Mouse (Mus musculus): ENCODE measurements around the gene Sptssa. TPM values are rescaled to one million over a fixed set of nuclear protein-coding genes. Genes with fewer than 3 reads are reported as not detected.

Sptssa gene
- polyA plus RNA-seq, 1 experiment from 2014 or later, result 125 TPM

DNA sequence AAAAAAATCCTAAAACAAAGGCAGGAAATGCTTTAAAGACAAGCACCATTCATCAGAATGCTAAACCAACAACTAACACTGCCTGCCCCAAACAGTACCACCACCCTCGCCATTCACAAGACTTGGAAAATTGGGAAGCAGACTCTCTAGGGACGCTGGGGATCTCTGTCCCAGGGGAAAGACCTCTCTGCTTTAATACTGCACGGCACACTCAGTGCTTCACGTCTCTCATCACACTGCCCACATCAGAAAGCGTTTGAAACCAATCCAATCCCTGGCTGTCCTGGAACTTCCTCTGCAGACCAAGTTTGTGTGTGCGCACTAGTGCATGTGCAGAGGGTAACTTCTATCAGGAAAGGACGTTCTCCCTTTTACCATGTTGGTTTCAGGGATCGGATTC is 4.6 kb downstream of the Sptssa start:
- 56% methylated on average over 8 of the region's 8 CpGs for WGBS (ENCODE audit: insufficient replicate concordance)
- no peaks in the 10 kb centered on the region for H3K27me3 ChIP-seq (ENCODE audit: control insufficient read depth, insufficient read depth, low read length)
- no peak overlapping the region for H3K27ac ChIP-seq (ENCODE audit: low read depth, low read length)
- ATAC-seq (replicated peaks; ENCODE audit: insufficient number of reproducible peaks, low FRiP score, low TSS enrichment), result no peak
- H3K9ac ChIP-seq (ENCODE audit: low read depth, low read length), result no peak overlapping the region
- no peaks in the 10 kb centered on the region for H3K36me3 ChIP-seq (ENCODE audit: control insufficient read depth, insufficient read depth, low read length)
- 0 out of 2 replicates have a peak overlapping the region, but pooled peaks have one; percentile 1 for H3K4me2 ChIP-seq
- peaks cover 18% of the 10 kb centered on the region for H3K4me1 ChIP-seq (ENCODE audit: control insufficient read depth, insufficient read depth, low read length)
- H3K4me3 ChIP-seq (ENCODE audit: low read depth, low read length), result no peak overlapping the region
- no peaks in the 10 kb centered on the region for H3K9me3 ChIP-seq (replicated peaks; ENCODE audit: control insufficient read depth, low read length)

GRCm38 (mm10) chr12:54651158-54651557 is 5.2 kb downstream of the Sptssa start:
- Histone ChIP-seq H3K4me3 (ENCODE audit: low read depth, low read length) (no peak overlapping the region), H3K36me3 (ENCODE audit: control insufficient read depth, insufficient read depth, low read length) (no peaks in the 10 kb centered on the region), H3K4me1 (ENCODE audit: control insufficient read depth, insufficient read depth, low read length) (peaks cover 18% of the 10 kb centered on the region), H3K9ac (ENCODE audit: low read depth, low read length) (no peak overlapping the region), H3K27me3 (ENCODE audit: control insufficient read depth, insufficient read depth, low read length) (no peaks in the 10 kb centered on the region), H3K27ac (ENCODE audit: low read depth, low read length) (no peak overlapping the region), H3K4me2 (no peak overlapping the region), H3K9me3 (replicated peaks; ENCODE audit: control insufficient read depth, low read length) (no peaks in the 10 kb centered on the region)
- WGBS (ENCODE audit: insufficient replicate concordance), result 80% methylated on average over 1 of the region's 1 CpGs
- ATAC-seq (replicated peaks; ENCODE audit: insufficient number of reproducible peaks, low FRiP score, low TSS enrichment), result no peak

DNA sequence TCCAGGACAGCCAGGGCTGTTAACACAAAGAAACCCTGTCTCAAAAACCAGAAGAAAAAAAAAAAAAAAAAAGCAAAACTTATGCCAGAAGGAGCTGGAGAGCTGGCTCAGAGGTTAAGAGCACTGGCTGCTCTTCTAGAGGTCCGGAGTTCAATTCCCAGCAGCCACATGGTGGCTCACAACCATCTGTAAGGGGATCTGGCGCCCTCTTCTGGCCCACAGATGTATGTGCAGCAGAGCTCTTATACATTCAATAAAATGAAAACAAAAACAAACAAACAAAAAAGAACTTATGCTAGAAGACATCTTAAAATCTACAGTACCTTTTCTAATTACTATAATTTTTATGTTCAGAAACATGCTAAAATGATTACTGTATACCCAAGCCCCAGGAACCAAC is 11.4 kb downstream of the Sptssa start:
- 72% methylated on average over 2 of the region's 2 CpGs for whole genome bisulfite sequencing (ENCODE audit: insufficient replicate concordance)
- no peaks in the 10 kb centered on the region for H3K36me3 ChIP-seq (ENCODE audit: control insufficient read depth, insufficient read depth, low read length)

DNA sequence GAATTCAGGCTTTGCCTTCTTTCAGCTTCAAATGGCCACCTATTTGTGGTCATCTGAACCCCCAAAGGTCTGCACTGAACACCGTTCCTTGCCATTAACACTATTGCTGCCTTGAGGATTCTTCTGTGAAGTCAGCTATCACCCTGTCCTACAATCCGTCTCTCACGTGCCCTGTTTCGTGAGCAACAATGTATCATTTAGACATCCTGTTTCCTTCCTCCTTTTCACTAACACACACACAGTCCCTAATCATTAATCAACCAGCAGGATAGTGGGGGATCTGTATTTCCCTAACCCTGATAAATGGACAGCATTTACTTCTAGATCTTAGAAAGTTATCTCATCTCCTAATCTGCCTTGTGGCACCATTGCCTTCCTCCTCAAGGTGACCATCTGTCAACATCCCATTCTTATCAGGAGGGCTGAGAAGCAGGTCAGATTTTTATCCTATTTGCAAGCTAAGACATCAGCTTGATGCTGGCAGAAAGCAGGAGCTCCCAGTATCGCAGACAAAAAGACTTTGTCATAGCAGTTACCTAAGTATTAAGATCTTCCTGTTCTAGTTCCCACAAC is 13.0 kb downstream of the Sptssa start:
- H3K36me3 ChIP-seq (ENCODE audit: control insufficient read depth, insufficient read depth, low read length), result no peaks in the 10 kb centered on the region
- no peak overlapping the region for H3K27ac ChIP-seq (ENCODE audit: low read depth, low read length)
- no peaks in the 10 kb centered on the region for H3K4me1 ChIP-seq (ENCODE audit: control insufficient read depth, insufficient read depth, low read length)
- ATAC-seq (replicated peaks; ENCODE audit: insufficient number of reproducible peaks, low FRiP score, low TSS enrichment), result no peak
- H3K9me3 ChIP-seq (replicated peaks; ENCODE audit: control insufficient read depth, low read length), result no peaks in the 10 kb centered on the region
- 46% methylated on average over 5 of the region's 5 CpGs for WGBS (ENCODE audit: insufficient replicate concordance)
- no peak overlapping the region for H3K4me3 ChIP-seq (ENCODE audit: low read depth, low read length)
- H3K4me2 ChIP-seq, result no peak overlapping the region
- H3K27me3 ChIP-seq (ENCODE audit: control insufficient read depth, insufficient read depth, low read length), result no peaks in the 10 kb centered on the region
- no peak overlapping the region for H3K9ac ChIP-seq (ENCODE audit: low read depth, low read length)

More for the DNA sequence above, 11.4 kb downstream of the Sptssa start:
- H3K4me3 ChIP-seq (ENCODE audit: low read depth, low read length), result no peak overlapping the region
- no peaks in the 10 kb centered on the region for H3K27me3 ChIP-seq (ENCODE audit: control insufficient read depth, insufficient read depth, low read length)
- no peaks in the 10 kb centered on the region for H3K9me3 ChIP-seq (replicated peaks; ENCODE audit: control insufficient read depth, low read length)
- no peaks in the 10 kb centered on the region for H3K4me1 ChIP-seq (ENCODE audit: control insufficient read depth, insufficient read depth, low read length)
- H3K27ac ChIP-seq (ENCODE audit: low read depth, low read length), result no peak overlapping the region
- no peak overlapping the region for H3K4me2 ChIP-seq
- no peak for ATAC-seq (replicated peaks; ENCODE audit: insufficient number of reproducible peaks, low FRiP score, low TSS enrichment)
- H3K9ac ChIP-seq (ENCODE audit: low read depth, low read length), result no peak overlapping the region

DNA sequence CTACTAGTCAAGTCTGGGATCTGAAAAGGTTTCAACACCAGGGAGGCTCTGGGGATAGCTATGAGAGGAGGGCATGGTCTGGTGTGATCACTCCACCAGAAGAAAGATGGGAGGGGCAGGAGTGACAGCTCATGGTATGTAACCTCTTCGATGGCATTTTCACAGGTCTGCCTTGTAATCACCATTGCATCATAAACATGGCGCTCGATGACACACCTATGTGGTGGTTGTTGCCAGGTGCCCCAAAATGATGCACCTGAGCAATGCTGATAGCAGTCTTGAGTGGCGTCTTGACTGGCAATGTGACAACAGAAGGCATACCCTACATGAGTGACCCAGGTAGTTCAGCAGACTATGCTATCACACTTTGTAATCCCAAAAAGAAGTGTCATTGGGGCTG is 15.0 kb downstream of the Sptssa start:
- no peak for ATAC-seq (replicated peaks; ENCODE audit: insufficient number of reproducible peaks, low FRiP score, low TSS enrichment)
- H3K27me3 ChIP-seq (ENCODE audit: control insufficient read depth, insufficient read depth, low read length), result no peaks in the 10 kb centered on the region
- no peaks in the 10 kb centered on the region for H3K36me3 ChIP-seq (ENCODE audit: control insufficient read depth, insufficient read depth, low read length)
- H3K4me3 ChIP-seq (ENCODE audit: low read depth, low read length), result no peak overlapping the region
- H3K4me2 ChIP-seq, result no peak overlapping the region
- H3K27ac ChIP-seq (ENCODE audit: low read depth, low read length), result no peak overlapping the region
- WGBS (ENCODE audit: insufficient replicate concordance), result 89% methylated on average over 4 of the region's 4 CpGs
- no peaks in the 10 kb centered on the region for H3K4me1 ChIP-seq (ENCODE audit: control insufficient read depth, insufficient read depth, low read length)
- no peaks in the 10 kb centered on the region for H3K9me3 ChIP-seq (replicated peaks; ENCODE audit: control insufficient read depth, low read length)
- no peak overlapping the region for H3K9ac ChIP-seq (ENCODE audit: low read depth, low read length)

- 84% methylated on average over 6 of the region's 6 CpGs for whole genome bisulfite sequencing (ENCODE audit: insufficient replicate concordance)
- H3K9ac ChIP-seq (ENCODE audit: low read depth, low read length), result no peak overlapping the region
- no peak overlapping the region for H3K4me2 ChIP-seq
- H3K27me3 ChIP-seq (ENCODE audit: control insufficient read depth, insufficient read depth, low read length), result no peaks in the 10 kb centered on the region
- no peaks in the 10 kb centered on the region for H3K36me3 ChIP-seq (ENCODE audit: control insufficient read depth, insufficient read depth, low read length)
- no peak overlapping the region for H3K27ac ChIP-seq (ENCODE audit: low read depth, low read length)
- no peaks in the 10 kb centered on the region for H3K9me3 ChIP-seq (replicated peaks; ENCODE audit: control insufficient read depth, low read length)
- H3K4me3 ChIP-seq (ENCODE audit: low read depth, low read length), result no peak overlapping the region
- no peak for ATAC-seq (replicated peaks; ENCODE audit: insufficient number of reproducible peaks, low FRiP score, low TSS enrichment)
- no peaks in the 10 kb centered on the region for H3K4me1 ChIP-seq (ENCODE audit: control insufficient read depth, insufficient read depth, low read length)
These were observed 16.1 kb downstream of the Sptssa start for GRCm38 (mm10) chr12:54640259-54640658.

- WGBS (ENCODE audit: insufficient replicate concordance), result 74% methylated on average over 1 of the region's 1 CpGs
- ATAC-seq (replicated peaks; ENCODE audit: insufficient number of reproducible peaks, low FRiP score, low TSS enrichment), result no peak
- H3K9me3 ChIP-seq (replicated peaks; ENCODE audit: control insufficient read depth, low read length), result no peaks in the 10 kb centered on the region
- no peaks in the 10 kb centered on the region for H3K4me1 ChIP-seq (ENCODE audit: control insufficient read depth, insufficient read depth, low read length)
- H3K9ac ChIP-seq (ENCODE audit: low read depth, low read length), result no peak overlapping the region
- no peaks in the 10 kb centered on the region for H3K36me3 ChIP-seq (ENCODE audit: control insufficient read depth, insufficient read depth, low read length)
- no peaks in the 10 kb centered on the region for H3K27me3 ChIP-seq (ENCODE audit: control insufficient read depth, insufficient read depth, low read length)
- H3K4me2 ChIP-seq, result no peak overlapping the region
- no peak overlapping the region for H3K27ac ChIP-seq (ENCODE audit: low read depth, low read length)
- H3K4me3 ChIP-seq (ENCODE audit: low read depth, low read length), result no peak overlapping the region
These were observed 19.3 kb downstream of the Sptssa start for GRCm38 (mm10) chr12:54637033-54637432.

DNA sequence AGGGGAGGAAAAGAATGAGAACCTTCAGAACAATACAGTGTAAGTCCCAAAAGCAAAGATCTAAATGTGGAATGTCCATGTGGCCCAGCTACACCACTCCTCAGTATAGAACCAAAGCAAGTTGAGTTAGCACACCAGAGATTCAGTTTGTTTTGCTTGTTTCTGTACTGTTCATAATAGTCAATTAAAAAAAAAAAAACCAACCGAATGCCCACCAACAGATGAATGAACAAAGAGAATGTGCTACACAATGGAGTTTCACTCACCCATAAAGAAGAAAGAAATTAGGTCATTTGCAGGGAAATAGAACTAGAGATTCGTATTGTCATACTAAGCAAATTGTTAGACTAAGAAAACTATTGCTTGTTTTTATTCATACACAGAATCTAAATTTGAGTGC is 24.2 kb downstream of the Sptssa start:
- H3K27me3 ChIP-seq (ENCODE audit: control insufficient read depth, insufficient read depth, low read length), result no peaks in the 10 kb centered on the region
- H3K36me3 ChIP-seq (ENCODE audit: control insufficient read depth, insufficient read depth, low read length), result no peaks in the 10 kb centered on the region
- H3K27ac ChIP-seq (ENCODE audit: low read depth, low read length), result no peak overlapping the region
- no peak for ATAC-seq (replicated peaks; ENCODE audit: insufficient number of reproducible peaks, low FRiP score, low TSS enrichment)
- H3K9me3 ChIP-seq (replicated peaks; ENCODE audit: control insufficient read depth, low read length), result no peaks in the 10 kb centered on the region
- no peak overlapping the region for H3K9ac ChIP-seq (ENCODE audit: low read depth, low read length)
- 82% methylated on average over 2 of the region's 2 CpGs for WGBS (ENCODE audit: insufficient replicate concordance)
- H3K4me2 ChIP-seq, result no peak overlapping the region
- no peak overlapping the region for H3K4me3 ChIP-seq (ENCODE audit: low read depth, low read length)
- no peaks in the 10 kb centered on the region for H3K4me1 ChIP-seq (ENCODE audit: control insufficient read depth, insufficient read depth, low read length)

DNA sequence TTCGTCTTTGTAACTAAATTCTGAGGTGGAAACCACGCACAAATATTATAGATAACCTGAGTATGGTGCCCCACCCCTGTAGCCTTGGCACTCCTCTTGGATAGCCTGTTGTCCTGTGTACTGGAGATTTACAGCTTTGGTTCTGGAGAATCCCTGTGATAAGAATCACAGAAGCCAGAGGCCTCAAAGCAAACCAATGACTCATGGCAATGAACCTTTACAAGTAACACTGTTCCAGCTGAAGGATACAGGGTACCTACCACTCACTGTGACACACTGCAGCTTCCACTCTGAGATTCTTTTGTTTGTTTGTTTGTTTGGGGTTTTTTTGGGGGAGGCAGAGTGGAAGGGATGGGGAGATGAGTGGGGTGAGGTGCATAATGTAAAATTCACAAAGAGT is 34.4 kb downstream of the Sptssa start:
- WGBS (ENCODE audit: insufficient replicate concordance), result 64% methylated on average over 2 of the region's 2 CpGs

More for the DNA sequence above, 34.4 kb downstream of the Sptssa start:
- H3K4me1 ChIP-seq (ENCODE audit: control insufficient read depth, insufficient read depth, low read length), result no peaks in the 10 kb centered on the region
- H3K4me2 ChIP-seq, result no peak overlapping the region
- 0 out of 2 replicates have a peak, but pooled peaks cover 2% of the 10 kb centered on the region for H3K9me3 ChIP-seq (replicated peaks; ENCODE audit: control insufficient read depth, low read length)
- H3K9ac ChIP-seq (ENCODE audit: low read depth, low read length), result no peak overlapping the region
- no peak overlapping the region for H3K27ac ChIP-seq (ENCODE audit: low read depth, low read length)
- H3K4me3 ChIP-seq (ENCODE audit: low read depth, low read length), result no peak overlapping the region
- H3K36me3 ChIP-seq (ENCODE audit: control insufficient read depth, insufficient read depth, low read length), result no peaks in the 10 kb centered on the region
- no peak for ATAC-seq (replicated peaks; ENCODE audit: insufficient number of reproducible peaks, low FRiP score, low TSS enrichment)
- H3K27me3 ChIP-seq (ENCODE audit: control insufficient read depth, insufficient read depth, low read length), result no peaks in the 10 kb centered on the region

Data from heart, embryonic 11.5 days (tissue).